Mouse (Mus musculus) retina, adult 2 months (tissue): ENCODE results near the gene Pknox2.

Source experiments
- DNase-seq: peaks from one replicate; pipeline ENCODE4 v3.0.0-alpha.2; 2012; ENCODE audit warnings: low read depth, low spot score

Gene Pknox2

DNA sequence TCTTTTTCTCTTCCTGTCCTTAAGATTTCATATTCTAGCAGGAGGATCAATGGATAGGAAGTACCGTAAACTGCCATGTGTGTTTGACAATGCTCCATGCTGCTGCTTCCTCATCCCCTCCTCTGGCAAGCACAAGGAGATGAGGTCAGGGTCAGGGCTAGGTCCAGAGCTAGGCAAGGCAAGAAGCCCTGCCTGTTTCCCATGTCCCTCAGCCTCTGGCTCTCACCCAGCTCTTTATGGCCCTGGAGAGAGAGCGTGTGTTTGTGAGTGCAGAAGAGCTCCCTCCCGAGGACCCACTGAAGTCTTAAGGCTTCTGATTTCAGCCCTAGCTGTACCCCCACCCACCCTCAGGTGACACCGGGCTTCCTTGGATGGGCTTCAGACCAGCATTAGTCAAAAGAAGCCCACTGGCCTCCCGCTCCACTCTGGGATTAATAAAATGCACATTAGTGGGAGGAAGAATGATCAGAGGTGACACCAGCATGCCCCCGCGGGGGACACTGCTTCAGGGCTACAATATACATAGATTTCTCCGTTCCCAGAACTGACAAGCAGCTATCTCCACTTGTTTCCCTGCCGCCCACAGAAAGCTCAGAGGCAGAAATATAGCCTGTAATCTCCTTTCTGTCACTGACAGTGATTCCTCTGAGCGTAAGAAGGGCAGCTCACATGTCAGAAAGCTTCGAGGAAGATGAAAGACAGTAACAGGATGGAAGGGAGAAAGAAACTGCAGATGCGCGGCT, 156.4 kb downstream of the Pknox2 start:
- no peak for DNase-seq

DNA sequence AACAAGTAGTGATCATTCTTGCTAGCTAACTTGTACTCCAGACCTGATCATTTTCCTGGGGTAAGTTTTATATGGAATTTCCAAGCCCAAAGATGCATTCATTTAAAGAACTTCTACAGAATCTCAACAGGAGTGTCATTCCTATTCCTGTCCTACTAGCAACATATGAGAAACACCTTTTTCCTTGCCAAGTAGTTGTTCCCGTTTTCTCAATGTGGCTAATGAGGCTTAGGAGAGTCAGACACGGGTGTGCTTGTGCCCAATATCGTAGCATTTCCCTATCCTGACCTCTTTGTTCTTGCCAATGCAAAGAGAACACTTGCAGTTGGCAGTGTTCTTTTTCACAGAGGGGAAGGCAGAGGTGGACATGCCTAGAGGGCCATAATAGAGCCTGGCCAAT, 157.2 kb downstream of the Pknox2 start:
- DNase-seq, result no peak

GRCm38 (mm10) chr9:36985233-36985632, 162.0 kb downstream of the Pknox2 start:
- DNase-seq, result no peak

GRCm38 (mm10) chr9:36976596-36977362, 170.4 kb downstream of the Pknox2 start:
- no peak for DNase-seq

DNA sequence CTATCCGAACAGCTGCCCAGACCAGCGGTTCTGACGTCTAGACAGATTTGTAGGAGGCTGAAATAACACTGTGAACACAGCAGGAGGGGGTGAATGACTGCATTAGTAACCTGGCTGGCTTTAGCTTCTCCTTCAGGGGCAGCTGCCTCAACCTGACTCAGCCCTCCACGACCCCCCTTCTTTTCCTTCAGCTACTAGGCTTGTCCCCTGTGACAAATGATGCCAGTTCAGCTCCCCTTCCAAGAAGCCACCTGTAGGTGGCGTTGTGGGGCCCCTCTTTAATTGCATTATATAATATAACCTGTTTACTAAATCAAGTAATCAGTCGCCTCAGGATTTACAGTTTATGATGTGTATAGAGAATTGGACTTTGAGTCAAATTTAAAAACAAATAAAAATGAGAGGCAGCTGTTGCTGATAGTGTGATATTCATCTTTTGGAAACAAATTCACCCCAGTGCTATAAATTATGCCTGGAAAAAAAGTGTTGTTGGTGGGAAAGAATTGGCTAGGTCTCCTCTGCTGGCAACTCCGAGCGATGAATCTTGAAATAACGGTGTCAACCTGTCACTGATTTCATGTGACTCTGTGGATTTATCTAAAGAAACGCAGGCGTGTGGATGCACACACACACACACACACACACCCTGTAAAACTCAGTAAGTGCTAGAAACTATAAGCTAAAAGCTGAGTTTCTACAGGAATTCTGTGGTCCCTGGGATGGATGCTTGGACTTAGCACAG, 173.6 kb downstream of the Pknox2 start:
- DNase-seq, result no peak

DNA sequence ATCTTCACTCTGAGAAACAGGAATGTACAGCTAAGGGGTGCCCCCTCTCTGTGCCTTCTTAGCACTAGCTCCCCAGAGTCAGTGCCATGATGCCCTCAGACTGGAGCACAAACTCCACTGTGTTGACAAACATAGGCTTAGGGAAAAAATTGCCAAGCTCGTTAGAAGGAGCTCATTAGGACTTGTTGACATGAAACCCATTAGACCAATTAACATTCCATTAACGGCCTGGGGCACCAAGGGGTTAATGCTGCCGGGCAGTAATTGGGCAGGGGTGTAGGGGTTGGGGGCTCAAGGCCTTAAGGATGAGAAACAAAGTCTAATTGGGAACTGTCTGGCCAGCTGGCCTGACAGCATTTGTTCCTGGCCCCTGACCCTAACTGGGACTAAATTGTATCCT, 175.1 kb downstream of the Pknox2 start:
- DNase-seq, result no peak

- DNase-seq, result no peak
These were observed 176.1 kb downstream of the Pknox2 start for GRCm38 (mm10) chr9:36971066-36971465.

DNA sequence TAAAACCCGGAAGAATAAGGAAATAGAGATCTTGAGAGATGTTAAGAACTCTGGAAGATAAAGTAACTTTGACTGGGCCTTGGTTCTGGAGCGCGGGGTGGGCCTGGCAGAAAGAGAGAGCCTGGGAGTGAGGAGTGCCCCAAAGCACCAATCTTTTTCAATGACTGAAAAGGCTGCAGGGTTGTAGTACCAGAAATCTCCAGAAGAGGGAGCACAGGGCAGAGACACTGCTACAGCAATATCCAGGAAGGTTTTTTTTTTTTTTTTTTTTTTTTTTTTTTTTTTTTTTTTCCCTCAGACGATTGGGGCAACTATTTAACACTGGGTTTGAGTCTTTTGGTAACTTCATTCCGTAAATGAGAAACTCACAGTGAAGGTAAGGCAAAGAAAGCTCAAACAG, 176.6 kb downstream of the Pknox2 start:
- DNase-seq, result peak; percentile 54

DNA sequence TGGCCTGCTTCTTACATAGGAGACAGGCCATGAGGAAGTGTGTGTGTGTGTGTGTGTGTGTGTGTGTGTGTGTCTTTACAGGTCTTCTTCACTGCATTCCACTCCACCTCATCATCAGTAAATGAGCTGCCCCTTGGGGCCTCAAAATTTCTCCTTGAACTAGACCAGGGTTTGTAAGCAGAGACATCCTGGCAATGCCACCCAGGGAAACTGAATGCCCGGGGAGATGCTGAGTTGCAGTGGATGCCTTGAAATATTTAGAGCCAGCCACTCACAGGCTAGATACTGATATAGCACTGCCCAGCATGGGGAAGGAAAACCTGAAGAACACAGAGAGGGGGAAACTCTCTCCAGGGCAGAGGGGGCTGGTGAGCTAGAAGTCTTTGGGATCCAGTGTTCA, 178.1 kb downstream of the Pknox2 start:
- no peak for DNase-seq

- peak; percentile 18 for DNase-seq
These were observed 178.5 kb downstream of the Pknox2 start for GRCm38 (mm10) chr9:36968713-36969112.

DNA sequence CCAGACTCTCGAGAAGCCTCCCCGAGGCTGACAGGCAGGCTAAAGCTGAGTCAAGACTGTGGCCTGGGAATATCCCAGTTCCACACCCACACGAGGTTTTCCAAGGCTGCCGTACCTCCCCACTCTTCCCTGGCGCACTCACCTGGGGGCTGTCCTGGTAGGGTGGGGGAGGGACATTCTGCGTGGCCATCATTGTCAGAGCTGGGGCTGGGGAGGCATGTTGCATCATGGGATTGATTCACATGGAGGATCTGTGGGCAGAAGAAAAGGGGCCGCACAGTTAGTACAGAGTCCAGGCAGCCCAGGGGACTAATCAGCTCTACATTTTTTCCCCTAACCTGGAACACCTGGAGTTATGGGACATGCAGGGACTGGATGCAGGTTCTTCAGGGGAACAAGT, 179.0 kb downstream of the Pknox2 start:
- no peak for DNase-seq

DNA sequence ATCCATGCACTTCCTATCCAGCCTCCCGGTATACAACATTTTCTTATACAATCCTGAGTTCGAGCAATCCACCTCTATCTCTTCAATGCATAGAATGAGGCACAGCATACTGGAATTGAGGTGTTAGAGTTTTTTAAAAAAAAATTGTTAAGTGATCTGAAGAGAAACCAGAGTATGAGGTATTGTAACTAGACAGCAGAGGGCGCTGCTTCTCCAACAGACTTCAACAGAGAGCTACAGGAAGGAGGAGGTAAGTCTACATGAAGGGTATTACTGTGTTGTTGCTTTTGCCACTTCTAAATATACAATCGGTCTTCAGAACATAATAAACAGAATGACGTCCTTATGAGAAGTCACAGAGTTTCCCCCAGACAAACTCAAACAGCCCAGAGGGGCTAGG, 181.5 kb downstream of the Pknox2 start:
- peak; percentile 16 for DNase-seq

DNA sequence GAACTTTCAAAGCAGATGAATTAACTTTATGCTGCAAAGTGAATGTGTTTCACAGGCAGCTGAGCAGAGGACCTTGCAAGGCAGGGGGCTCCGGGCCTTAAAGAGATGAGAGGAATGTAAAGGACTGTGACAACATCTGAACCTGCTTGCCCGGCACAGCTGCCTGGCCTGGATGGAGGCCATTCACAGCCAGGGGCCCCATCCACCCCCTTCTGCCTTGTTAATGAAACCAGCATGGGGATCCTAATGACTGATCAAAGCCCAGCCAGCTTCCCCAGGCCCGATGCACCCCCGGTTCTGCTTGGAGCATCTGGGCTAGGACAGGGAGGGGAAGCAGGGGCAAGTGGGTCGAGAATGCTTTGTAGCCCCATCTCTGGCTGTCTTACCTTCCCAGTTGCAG, 183.0 kb downstream of the Pknox2 start:
- no peak for DNase-seq

DNA sequence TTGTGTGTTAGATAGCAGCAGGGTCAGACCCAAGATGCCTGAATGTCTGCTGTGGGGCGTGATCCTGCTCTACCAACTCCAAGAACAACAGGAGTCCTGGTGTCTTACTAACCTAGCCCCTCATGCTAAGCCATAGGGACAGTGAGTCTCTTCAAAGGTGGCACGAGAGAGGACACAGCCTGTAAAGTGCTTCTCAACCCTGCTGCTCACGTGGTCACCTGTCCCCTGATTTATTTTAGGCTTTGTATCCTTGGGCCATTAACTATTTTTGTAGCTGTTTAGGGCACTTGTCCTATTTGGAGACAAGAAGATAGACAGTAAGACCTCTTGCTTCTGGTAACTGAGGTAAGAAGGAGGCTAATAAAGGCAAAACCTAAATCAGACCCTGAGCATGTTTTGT, 183.7 kb downstream of the Pknox2 start:
- DNase-seq, result no peak

DNA sequence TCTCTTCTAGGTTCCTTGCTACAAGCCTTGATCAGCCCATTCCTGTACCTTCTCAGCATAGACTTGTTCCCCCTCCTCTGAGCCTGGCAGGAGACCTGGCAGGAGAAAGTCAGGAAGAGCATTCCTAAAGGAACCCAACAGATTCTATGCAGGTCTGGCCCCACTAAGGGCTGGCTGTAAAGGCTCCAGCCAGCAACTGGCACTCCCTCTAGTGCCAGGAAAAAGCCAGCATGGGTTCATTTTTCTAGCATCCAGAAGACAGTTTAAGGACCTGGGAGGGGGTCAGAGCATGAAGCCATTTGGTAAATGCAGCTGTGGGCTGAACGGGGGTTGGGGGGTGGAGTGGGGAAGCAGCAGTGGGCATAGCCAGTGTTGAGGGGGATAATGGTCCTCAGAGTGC, 185.3 kb downstream of the Pknox2 start:
- no peak for DNase-seq

DNA sequence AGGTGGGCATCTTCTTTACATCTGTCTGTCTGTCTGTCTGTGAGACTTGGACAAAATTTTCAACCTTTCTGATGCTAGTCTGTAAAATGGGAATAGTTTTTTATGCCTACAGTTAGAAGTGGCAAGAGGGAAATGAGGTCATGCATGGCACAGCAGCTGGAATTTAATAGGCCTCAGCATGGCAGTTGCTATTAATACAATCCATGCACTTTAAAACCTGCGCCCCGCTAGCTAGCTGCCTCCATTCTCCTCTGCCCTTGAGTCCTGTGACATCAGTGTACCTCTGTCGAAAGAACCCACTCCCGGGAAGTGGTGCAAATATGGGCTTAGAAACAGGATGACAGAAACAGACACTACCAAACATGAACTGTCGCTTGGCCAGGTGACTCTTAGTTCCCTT, 186.1 kb downstream of the Pknox2 start:
- no peak for DNase-seq

GRCm38 (mm10) chr9:36951133-36951484, 196.1 kb downstream of the Pknox2 start:
- no peak for DNase-seq

DNA sequence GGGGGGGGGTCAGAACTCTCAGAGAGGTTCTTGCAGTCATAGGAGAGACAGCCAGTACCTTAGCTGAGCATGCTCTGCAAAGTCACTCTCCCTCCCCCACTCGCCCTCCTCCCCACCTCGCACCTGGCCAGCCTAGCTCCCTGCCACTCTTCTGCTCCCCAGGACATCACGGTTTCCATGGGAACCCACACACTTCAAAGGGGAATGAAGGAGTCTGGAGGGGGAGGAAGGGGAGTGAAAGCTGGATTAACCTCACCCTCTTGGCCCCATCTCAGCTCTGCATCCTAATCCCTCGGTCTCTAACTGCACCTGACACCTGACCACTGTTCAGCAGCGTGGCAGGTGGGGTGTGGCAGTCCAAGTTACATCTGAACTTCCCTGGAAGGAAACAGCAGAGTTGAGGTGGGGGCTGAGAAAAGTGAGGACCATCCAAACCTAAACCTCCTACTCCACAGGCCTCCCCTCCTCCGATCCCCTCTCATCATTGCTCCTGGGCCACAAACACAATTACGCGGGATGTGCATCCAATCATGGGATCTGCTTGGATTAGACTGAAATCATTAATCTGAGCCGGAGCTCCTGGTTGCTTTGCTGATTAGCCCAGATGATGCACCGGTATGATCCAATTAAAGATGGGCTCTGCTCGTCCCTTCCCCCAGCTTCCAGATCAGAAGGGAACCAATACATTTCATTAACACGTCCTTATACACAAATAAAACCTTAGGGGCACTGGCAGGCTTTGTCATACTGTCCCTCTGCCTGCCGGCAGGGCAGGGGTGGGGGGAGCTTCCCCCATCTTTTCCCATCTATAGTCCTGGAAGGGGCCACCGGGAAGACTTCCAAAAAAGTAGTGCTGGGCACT, 196.7 kb downstream of the Pknox2 start:
- DNase-seq, result peak; percentile 36

- no peak for DNase-seq
These were observed 199.0 kb downstream of the Pknox2 start for GRCm38 (mm10) chr9:36948181-36948580.

- no peak for DNase-seq
These were observed 200.0 kb downstream of the Pknox2 start for GRCm38 (mm10) chr9:36947056-36947694.

DNA sequence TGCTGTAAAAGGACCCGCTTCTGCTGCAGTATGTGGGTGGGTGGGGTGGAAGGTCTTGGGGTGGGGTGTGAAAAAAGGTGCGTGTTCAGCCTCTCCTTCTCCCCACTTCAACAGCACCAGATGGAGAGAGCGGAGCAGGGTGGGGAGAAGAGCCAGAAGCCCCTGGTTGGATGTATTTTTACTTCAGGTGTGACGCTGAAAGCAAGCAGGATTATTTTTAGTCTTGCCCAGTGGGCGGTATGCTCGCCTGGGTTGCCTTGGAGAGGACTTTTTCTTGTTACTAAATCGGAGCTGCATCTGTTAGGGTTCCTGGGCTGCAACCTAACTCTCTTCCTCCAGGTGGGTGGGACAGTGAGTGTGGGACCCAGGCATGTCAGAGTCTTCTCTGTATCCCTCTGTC, 202.4 kb downstream of the Pknox2 start:
- DNase-seq, result no peak
